Mouse (Mus musculus) limb, embryonic 15.5 days (tissue): ENCODE measurements at regions not wholly inside any gene's neighbourhood (a gene's known extent, or its start where the extent isn't known, plus 50 kb on each side); places are given as distances from the start of the nearest gene placed in this dataset.

Experiments
- ATAC-seq: fragments of 200-750 bp; cut with Nextera tagmentation; 2 replicates; pipeline ENCODE4 v1.8.0; 2017; ENCODE audit warnings: low read depth, moderate TSS enrichment; ENCODE audit not compliant: insufficient number of reproducible peaks, low FRiP score, low TSS enrichment
- H3K27ac ChIP-seq: fragments of 300-500 bp; sonication (generic); 2 replicates; pipeline ENCODE4 v1.5.1; 2015; ENCODE audit warnings: moderate library complexity, mild to moderate bottlenecking, inconsistent platforms
- H3K27me3 ChIP-seq: fragments of 300-500 bp; sonication (generic); 2 replicates; pipeline ENCODE4 v1.6.1; 2015; ENCODE audit warnings: inconsistent platforms
- H3K36me3 ChIP-seq: fragments of 300-500 bp; sonication (generic); 2 replicates; pipeline ENCODE4 v1.6.1; 2015; ENCODE audit warnings: inconsistent platforms
- H3K4me1 ChIP-seq: fragments of 300-500 bp; sonication (generic); 2 replicates; pipeline ENCODE4 v1.6.1; 2015; ENCODE audit warnings: inconsistent platforms
- H3K4me2 ChIP-seq: fragments of 300-500 bp; sonication (generic); 2 replicates; pipeline ENCODE4 v1.6.1; 2015; ENCODE audit warnings: mild to moderate bottlenecking, inconsistent platforms
- H3K4me3 ChIP-seq: fragments of 300-500 bp; sonication (generic); 2 replicates; pipeline ENCODE4 v1.5.1; 2015; ENCODE audit warnings: mild to moderate bottlenecking, inconsistent platforms
- H3K9ac ChIP-seq: fragments of 300-500 bp; sonication (generic); 2 replicates; pipeline ENCODE4 v1.6.1; 2015; ENCODE audit warnings: inconsistent platforms
- H3K9me3 ChIP-seq: fragments of 300-500 bp; sonication (generic); 2 replicates; pipeline ENCODE4 v1.6.1; 2016; ENCODE audit warnings: inconsistent platforms
- WGBS: fragments of 180-500 bp; shearing (Covaris S2); methylation state at CpG from one replicate; pipeline ENCODE4 v1.1.7; 2015; 5-methylcytosine and 5-hydroxymethylcytosine counted together

DNA sequence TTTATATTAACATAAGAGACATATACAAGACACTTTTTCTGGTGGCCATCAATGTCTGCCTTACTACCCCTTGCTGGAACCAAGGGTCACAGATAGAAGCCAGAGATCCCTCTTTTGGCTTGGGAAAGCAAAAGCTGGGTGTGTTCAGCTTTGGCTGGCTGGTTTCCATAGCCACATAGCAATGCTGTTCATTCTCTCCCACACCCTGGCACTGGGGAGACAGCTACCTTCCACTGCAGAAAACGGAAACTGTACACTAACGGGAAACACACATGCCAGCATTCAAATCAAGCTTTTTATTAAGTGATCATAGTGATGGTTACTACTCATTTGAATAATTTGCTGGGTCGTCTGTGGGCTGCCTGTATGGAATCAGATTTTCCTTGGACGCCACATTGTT, 161.4 kb downstream of the Fam76b start:
- H3K27me3 ChIP-seq, result no peaks in the 10 kb centered on the region
- 32% methylated on average over 4 of the region's 4 CpGs for WGBS
- no peak for ATAC-seq
- no peaks in the 10 kb centered on the region for H3K9me3 ChIP-seq
- no peak overlapping the region for H3K9ac ChIP-seq
- H3K4me1 ChIP-seq, result 0 out of 2 replicates have a peak, but pooled peaks cover 4% of the 10 kb centered on the region
- no peaks in the 10 kb centered on the region for H3K36me3 ChIP-seq
- H3K27ac ChIP-seq, result no peak overlapping the region
- no peak overlapping the region for H3K4me2 ChIP-seq
- no peak overlapping the region for H3K4me3 ChIP-seq

DNA sequence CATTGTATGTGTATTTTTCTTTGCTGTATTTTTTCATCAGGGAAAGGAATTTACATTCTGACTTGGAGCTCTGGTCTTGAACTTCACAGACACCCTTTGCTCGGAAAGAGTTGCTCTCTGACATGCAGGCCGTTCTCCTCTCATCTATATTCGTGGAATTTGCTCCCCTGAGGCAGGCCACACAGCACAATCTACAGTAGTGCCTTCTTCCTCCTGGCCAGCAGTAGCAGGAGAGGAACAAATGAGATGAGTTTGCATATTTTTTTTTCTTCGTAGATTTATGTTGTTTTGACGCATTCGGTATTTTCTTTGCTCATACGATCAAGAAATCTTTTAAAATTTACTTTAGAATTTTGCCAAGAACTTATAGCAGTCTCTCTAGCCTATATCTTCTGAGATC, 163.4 kb downstream of the Fam76b start:
- ATAC-seq, result no peak
- 0 out of 2 replicates have a peak, but pooled peaks cover 4% of the 10 kb centered on the region for H3K4me1 ChIP-seq
- 62% methylated on average over 7 of the region's 7 CpGs for WGBS

DNA sequence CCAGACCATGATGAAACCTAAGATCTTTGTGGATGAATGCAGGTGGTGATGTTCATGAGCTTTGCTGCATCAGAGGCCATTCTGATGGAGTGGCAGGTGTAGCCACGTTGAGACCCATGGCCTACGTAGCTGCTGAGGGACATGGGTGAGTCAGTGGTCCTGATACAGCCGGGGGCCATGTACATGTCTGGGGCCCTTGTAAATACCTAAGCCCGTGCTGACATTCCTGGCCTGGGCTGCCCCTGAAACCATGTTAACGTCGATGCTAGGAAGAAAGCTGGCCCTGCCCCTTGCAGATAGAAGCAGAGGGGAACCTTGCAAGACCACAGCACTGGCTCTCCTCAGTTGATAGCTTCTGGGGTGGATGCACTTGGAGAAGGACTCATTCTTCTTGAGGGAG, 165.2 kb downstream of the Fam76b start:
- ATAC-seq, result no peak
- no peak overlapping the region for H3K4me2 ChIP-seq
- no peaks in the 10 kb centered on the region for H3K36me3 ChIP-seq
- H3K9me3 ChIP-seq, result no peaks in the 10 kb centered on the region
- H3K27me3 ChIP-seq, result no peaks in the 10 kb centered on the region
- 0 out of 2 replicates have a peak, but pooled peaks cover 4% of the 10 kb centered on the region for H3K4me1 ChIP-seq
- WGBS, result 81% methylated on average over 6 of the region's 6 CpGs
- H3K27ac ChIP-seq, result no peak overlapping the region
- no peak overlapping the region for H3K4me3 ChIP-seq
- H3K9ac ChIP-seq, result no peak overlapping the region

More for the DNA sequence above, 163.4 kb downstream of the Fam76b start:
- H3K27me3 ChIP-seq, result no peaks in the 10 kb centered on the region
- no peak overlapping the region for H3K9ac ChIP-seq
- H3K4me3 ChIP-seq, result no peak overlapping the region
- H3K9me3 ChIP-seq, result no peaks in the 10 kb centered on the region
- H3K4me2 ChIP-seq, result no peak overlapping the region
- no peak overlapping the region for H3K27ac ChIP-seq
- no peaks in the 10 kb centered on the region for H3K36me3 ChIP-seq

DNA sequence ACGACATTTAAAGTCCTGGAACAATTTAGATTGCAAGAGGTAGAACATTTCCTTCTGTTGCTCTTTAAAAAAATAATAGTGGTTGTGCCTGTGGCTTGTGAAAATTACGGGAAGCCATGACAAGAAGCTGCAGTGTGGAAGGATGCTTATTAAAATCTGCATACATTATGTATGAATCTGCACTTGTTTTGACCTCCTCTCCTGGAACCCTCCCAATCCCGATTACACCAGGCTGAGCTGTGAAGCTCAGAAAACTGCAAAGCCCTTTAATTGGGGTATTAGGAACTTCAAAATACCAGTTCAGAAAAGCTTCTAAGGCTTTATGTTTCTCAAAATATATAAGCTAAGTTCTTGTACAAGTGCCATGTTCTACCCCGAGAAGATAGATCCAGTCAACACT, 171.8 kb downstream of the Fam76b start:
- no peak overlapping the region for H3K9ac ChIP-seq
- H3K4me1 ChIP-seq, result peaks cover 8% of the 10 kb centered on the region; the same call in 1 of the 2 replicates
- H3K9me3 ChIP-seq, result no peaks in the 10 kb centered on the region
- WGBS, result 48% methylated on average over 4 of the region's 4 CpGs
- no peak overlapping the region for H3K4me3 ChIP-seq
- H3K27me3 ChIP-seq, result no peaks in the 10 kb centered on the region
- H3K36me3 ChIP-seq, result no peaks in the 10 kb centered on the region
- no peak overlapping the region for H3K4me2 ChIP-seq
- no peak for ATAC-seq
- H3K27ac ChIP-seq, result no peak overlapping the region

DNA sequence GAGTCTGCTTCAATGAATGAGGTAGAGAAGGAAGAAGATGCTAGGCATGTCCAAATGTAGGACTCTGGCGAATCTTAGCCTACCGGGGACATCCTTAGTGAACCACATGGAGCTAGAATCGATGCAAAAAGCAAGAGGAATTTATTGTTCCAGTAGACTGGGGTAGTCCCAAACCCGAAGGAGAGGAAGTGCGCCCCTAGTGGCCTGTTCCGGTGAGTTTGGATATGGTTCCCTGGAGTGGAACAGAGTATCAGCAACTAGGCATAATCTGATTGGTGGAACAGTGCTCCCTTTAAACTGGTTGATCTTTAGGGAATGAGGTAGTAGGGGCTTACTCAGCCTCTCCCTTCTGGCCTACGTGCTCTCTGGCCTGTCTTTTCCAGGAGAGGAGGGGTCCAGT, 174.0 kb downstream of the Fam76b start:
- 69% methylated on average over 7 of the region's 7 CpGs for WGBS
- no peak overlapping the region for H3K27ac ChIP-seq
- no peaks in the 10 kb centered on the region for H3K27me3 ChIP-seq
- H3K4me2 ChIP-seq, result no peak overlapping the region
- no peaks in the 10 kb centered on the region for H3K9me3 ChIP-seq
- H3K36me3 ChIP-seq, result no peaks in the 10 kb centered on the region
- peaks cover 8% of the 10 kb centered on the region; the same call in 1 of the 2 replicates for H3K4me1 ChIP-seq
- H3K4me3 ChIP-seq, result no peak overlapping the region
- no peak overlapping the region for H3K9ac ChIP-seq
- no peak for ATAC-seq

DNA sequence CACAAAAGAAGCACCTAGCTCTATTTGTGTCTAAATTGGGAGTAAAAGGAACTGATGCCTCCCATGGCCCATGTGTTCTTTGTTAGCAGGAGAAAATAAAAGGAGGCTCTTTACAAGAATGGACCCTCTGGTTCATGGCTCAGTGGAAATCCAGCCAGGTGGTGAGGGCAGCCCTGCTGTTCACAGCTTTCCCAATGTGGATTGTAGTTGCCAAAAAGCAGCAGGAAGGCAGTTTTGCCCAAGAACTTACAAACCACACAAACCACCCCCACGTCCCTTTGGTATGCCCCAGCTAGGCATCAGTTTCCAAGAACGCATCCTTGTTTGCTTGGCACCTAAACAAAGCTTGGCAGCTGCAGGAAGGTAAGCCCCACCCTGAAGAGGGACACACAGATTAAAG, 174.7 kb downstream of the Fam76b start:
- Histone ChIP-seq H3K9ac (no peak overlapping the region), H3K9me3 (no peaks in the 10 kb centered on the region), H3K4me3 (no peak overlapping the region), H3K36me3 (no peaks in the 10 kb centered on the region), H3K4me2 (no peak overlapping the region), H3K27ac (no peak overlapping the region), H3K4me1 (peaks cover 8% of the 10 kb centered on the region; the same call in 1 of the 2 replicates), H3K27me3 (no peaks in the 10 kb centered on the region)
- no peak for ATAC-seq
- WGBS, result 41% methylated on average over 2 of the region's 2 CpGs

DNA sequence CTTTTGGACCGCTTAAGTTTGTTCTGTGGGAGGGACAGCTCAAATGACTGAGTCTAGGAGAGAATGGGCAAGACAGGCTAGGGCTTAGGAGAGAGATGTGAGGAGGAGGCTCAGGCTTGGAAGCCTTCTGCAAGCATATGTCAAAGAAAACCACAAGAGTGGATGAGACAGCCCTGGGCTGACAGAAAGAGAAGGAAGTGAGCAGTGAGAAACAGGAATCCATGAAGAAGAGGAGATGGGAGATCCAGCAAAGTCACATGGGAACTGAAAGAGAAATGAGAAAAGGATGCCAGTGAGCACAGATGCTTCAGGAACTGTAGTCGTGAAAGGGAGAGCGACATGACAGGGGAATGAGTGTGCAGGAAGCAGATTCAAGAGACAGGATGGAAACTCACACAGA, 175.6 kb downstream of the Fam76b start:
- Histone ChIP-seq H3K9me3 (no peaks in the 10 kb centered on the region), H3K4me1 (peaks cover 8% of the 10 kb centered on the region; the same call in 1 of the 2 replicates), H3K9ac (no peak overlapping the region), H3K36me3 (no peaks in the 10 kb centered on the region), H3K4me3 (no peak overlapping the region), H3K27ac (0 out of 2 replicates have a peak overlapping the region, but pooled peaks have one; percentile 38), H3K4me2 (no peak overlapping the region), H3K27me3 (no peaks in the 10 kb centered on the region)
- no peak for ATAC-seq
- WGBS, result 71% methylated on average over 3 of the region's 3 CpGs

DNA sequence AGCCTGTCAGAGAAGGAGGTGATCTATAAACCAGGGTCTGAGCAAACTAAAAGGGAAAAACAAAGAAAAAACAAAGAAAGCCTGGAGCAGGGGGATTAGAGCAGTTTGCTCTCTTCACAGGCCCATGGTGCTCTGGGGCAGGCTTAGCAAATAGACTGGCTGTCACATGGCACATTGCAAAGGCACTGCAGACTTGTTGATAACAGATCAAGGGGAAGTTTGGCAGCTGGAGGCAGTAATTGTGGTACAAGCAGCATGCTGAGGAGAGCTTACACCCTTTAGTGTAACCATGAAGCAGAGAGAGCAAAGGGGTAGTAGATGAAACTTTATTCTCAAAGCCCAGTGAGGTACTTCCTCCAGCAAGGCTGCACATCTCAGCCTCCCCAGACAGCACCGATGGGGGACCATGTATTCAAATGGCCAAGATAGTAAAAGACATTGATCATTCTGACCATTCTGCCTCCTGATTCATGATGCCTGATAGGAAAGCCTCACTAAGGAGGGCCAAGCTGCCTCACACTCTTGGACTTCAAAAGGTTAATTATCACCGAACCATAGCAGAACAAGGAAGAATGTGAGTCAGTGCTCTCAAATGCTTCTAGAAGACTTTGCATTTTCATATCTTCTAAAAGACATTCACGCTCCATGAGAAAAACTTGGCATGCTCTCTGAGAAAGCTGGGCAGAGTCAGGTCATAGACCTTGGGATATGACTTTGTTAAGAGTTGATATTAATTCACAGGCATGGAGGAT, 178.9 kb downstream of the Fam76b start:
- no peak overlapping the region for H3K4me3 ChIP-seq
- no peak overlapping the region for H3K27ac ChIP-seq
- WGBS, result 81% methylated on average over 3 of the region's 3 CpGs
- ATAC-seq, result no peak
- H3K36me3 ChIP-seq, result no peaks in the 10 kb centered on the region
- H3K27me3 ChIP-seq, result no peaks in the 10 kb centered on the region
- H3K9me3 ChIP-seq, result no peaks in the 10 kb centered on the region
- no peak overlapping the region for H3K4me2 ChIP-seq
- H3K4me1 ChIP-seq, result peaks cover 12% of the 10 kb centered on the region; the same call in 1 of the 2 replicates
- H3K9ac ChIP-seq, result no peak overlapping the region

DNA sequence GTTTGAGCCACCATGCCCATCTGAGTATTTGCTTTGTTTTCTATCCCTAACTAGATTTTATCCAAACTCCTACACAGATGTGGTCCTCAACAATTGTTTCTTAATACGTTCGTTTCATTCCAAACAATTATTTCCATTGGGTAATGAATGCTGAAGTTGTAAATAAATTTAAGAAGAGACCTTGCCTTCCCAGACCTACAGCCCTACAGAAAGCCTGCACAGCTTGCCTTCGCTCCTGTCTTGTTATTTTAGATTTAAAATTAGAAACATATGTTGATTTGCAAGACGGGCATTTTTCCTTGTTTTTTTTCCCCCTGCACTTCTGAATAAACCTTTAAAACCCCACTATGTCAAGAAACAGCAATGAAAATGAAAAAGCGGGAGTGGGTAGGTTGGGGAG, 181.9 kb downstream of the Fam76b start:
- peak overlapping the region; percentile 50 for H3K27ac ChIP-seq

DNA sequence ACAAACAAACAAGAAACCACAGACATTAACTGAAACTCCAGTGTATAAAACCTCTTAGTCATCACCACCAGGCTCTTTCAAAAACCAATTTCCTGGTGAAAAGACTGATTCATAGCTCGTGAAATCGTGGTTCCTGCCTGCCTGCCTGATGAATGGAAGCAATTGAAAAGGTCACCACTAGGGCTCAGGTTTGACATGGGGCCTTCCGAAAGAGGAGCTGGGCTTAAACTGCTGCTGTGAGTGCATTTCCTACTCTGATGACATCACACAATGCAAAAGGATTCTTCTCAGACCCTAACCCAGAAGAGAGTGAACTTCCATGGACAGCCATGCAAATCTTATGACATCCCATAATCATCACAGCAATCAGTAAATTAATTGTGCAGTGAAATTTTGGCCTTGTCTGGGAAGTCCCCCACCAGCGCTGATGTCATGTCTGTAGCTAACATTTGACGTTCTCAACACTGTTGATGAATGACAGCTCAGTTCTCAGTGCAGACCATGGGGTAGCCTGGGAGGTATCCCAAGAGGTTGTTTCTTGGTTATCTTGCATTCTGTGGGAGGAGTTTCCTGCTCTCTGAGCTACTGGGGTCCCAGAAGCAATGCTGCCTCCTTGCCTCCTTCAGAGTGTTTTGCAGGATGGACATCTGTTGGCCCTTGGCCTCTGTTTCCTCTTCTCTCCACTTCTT, 182.9 kb downstream of the Fam76b start:
- ATAC-seq, result no peak
- no peak overlapping the region for H3K4me3 ChIP-seq
- H3K9me3 ChIP-seq, result no peaks in the 10 kb centered on the region
- H3K27ac ChIP-seq, result 0 out of 2 replicates have a peak overlapping the region, but pooled peaks have one; percentile 22
- no peak overlapping the region for H3K4me2 ChIP-seq
- no peak overlapping the region for H3K9ac ChIP-seq
- no peaks in the 10 kb centered on the region for H3K36me3 ChIP-seq
- H3K4me1 ChIP-seq, result peaks cover 8% of the 10 kb centered on the region; the same call in 1 of the 2 replicates
- 34% methylated on average over 5 of the region's 5 CpGs for WGBS
- no peaks in the 10 kb centered on the region for H3K27me3 ChIP-seq

More for the DNA sequence above, 181.9 kb downstream of the Fam76b start:
- no peaks in the 10 kb centered on the region for H3K9me3 ChIP-seq
- H3K9ac ChIP-seq, result no peak overlapping the region
- H3K4me1 ChIP-seq, result peaks cover 8% of the 10 kb centered on the region; the same call in 1 of the 2 replicates
- no peak overlapping the region for H3K4me2 ChIP-seq
- no peak for ATAC-seq
- H3K27me3 ChIP-seq, result no peaks in the 10 kb centered on the region
- WGBS, result 33% methylated on average over 5 of the region's 5 CpGs
- no peak overlapping the region for H3K4me3 ChIP-seq
- H3K36me3 ChIP-seq, result no peaks in the 10 kb centered on the region

DNA sequence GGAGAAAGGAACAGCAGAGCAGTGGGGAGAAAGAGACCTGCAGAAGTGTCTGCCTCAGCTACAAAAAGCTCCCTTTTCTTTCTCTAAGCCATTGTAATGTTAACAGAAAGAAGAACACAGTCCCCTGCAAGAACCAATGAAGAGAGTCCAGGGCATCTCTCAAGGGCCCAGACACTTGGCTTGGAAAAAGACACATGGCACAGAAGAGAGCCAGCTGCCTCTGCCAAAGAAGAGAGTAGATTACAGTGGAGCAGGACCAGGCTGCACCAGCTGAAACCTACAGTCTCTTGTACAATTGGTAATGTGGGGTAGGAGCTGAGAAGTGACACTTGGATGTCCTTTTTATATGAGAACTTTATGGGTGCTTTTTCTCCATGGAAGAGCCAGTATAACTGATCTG, 196.7 kb downstream of the Fam76b start:
- H3K27ac ChIP-seq, result no peak overlapping the region
- no peaks in the 10 kb centered on the region for H3K36me3 ChIP-seq
- no peak overlapping the region for H3K9ac ChIP-seq
- H3K4me2 ChIP-seq, result no peak overlapping the region
- no peaks in the 10 kb centered on the region for H3K9me3 ChIP-seq
- no peak overlapping the region for H3K4me3 ChIP-seq
- peaks cover 3% of the 10 kb centered on the region; the same call in 1 of the 2 replicates for H3K4me1 ChIP-seq
- ATAC-seq, result no peak
- no peaks in the 10 kb centered on the region for H3K27me3 ChIP-seq

DNA sequence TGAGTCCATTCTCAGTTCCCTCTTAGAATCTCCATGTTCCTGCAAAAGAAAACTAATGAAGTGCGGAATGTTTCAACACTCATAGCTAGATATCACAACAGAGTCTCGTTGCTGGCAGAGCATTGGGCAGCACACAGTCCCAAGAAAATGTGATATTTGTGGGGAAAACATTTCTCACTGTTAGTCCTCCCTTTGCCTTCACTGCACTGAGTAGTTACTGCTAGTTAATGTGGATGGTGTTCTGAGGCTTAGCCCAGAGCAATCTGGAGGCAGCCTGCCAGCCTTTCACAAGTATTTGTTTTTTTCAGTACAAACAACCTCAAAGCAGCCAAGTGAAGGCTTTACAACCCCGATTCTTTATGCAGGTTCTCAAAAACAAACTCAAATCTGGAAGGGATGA, 197.2 kb downstream of the Fam76b start:
- no peak overlapping the region for H3K4me3 ChIP-seq
- no peak overlapping the region for H3K9ac ChIP-seq
- no peak overlapping the region for H3K27ac ChIP-seq
- no peaks in the 10 kb centered on the region for H3K27me3 ChIP-seq
- H3K4me2 ChIP-seq, result no peak overlapping the region
- no peaks in the 10 kb centered on the region for H3K36me3 ChIP-seq
- peaks cover 3% of the 10 kb centered on the region; the same call in 1 of the 2 replicates for H3K4me1 ChIP-seq
- no peaks in the 10 kb centered on the region for H3K9me3 ChIP-seq
- WGBS, result 70% methylated on average over 3 of the region's 3 CpGs
- no peak for ATAC-seq
